Mouse (Mus musculus): ENCODE data around the gene Tdp1. TPM values are rescaled to one million over a fixed set of nuclear protein-coding genes. Genes with fewer than 3 reads are reported as not detected.

The Tdp1 gene
- 25.8 TPM for total RNA-seq (2023)

GRCm38 (mm10) chr12:99884269-99885261, at the start of gene Tdp1, which contains the start of gene Efcab11:
Tdp1 (plus strand) TSS chr12:99884517.
Efcab11 (minus strand) TSS chr12:99884439.

GRCm38 (mm10) chr12:99964301-99965202, 80.2 kb downstream of the Tdp1 start, which contains the start of gene Kcnk13:
Kcnk13 (plus strand) TSS chr12:99964499.

Other genes with a start within 250 kb of the Tdp1 start
- gene Efcab11, start 78 bp upstream of the Tdp1 start, total RNA-seq (2023) = 0.95 TPM
- 1.9 TPM for gene Kcnk13, start 80.0 kb downstream of the Tdp1 start, total RNA-seq (2023)
- gene Psmc1, start 225.6 kb downstream of the Tdp1 start, total RNA-seq (2023) = 67.6 TPM

Measured in CD4-positive naive resting alpha-beta T cell, adult 57 days (primary cell).